Mouse (Mus musculus): ENCODE measurements around the gene Apaf1.

GRCm38 (mm10) chr10:91051156-91051555 lies 31.4 kb downstream of the Apaf1 start:
- TF ChIP-seq CTCF (IDR thresholded peaks at IDR 0.05; ENCODE audit: low read depth), result no peak
- TF ChIP-seq EP300 (IDR thresholded peaks at IDR 0.05; ENCODE audit: low read depth), result no peak

Data from heart, postnatal 0 days (tissue).